Mouse (Mus musculus): ENCODE results near the gene Rbfox1.

Rbfox1 gene

GRCm38 (mm10) chr16:6448250-6448649, 563.1 kb downstream of the Rbfox1 start:
- no peak for DNase-seq (ENCODE audit: extremely low spot score, low read depth, low spot score)

- no peak for DNase-seq (ENCODE audit: extremely low spot score, low read depth, low spot score)
Measured at GRCm38 (mm10) chr16:6455349-6455748, 570.2 kb downstream of the Rbfox1 start.

- DNase-seq (ENCODE audit: extremely low spot score, low read depth, low spot score), result no peak
Measured at GRCm38 (mm10) chr16:6479094-6479590, 594.0 kb downstream of the Rbfox1 start.

GRCm38 (mm10) chr16:6479616-6480410, 594.7 kb downstream of the Rbfox1 start:
- DNase-seq (ENCODE audit: extremely low spot score, low read depth, low spot score), result no peak

- DNase-seq (ENCODE audit: extremely low spot score, low read depth, low spot score), result peak; percentile 53
Measured at GRCm38 (mm10) chr16:6480411-6480728, 595.2 kb downstream of the Rbfox1 start.

- DNase-seq (ENCODE audit: extremely low spot score, low read depth, low spot score), result no peak
Measured at GRCm38 (mm10) chr16:6483628-6484027, 598.5 kb downstream of the Rbfox1 start.

- no peak for DNase-seq (ENCODE audit: extremely low spot score, low read depth, low spot score)
Measured at GRCm38 (mm10) chr16:6485631-6486030, 600.5 kb downstream of the Rbfox1 start.

GRCm38 (mm10) chr16:6502219-6502618, 617.1 kb downstream of the Rbfox1 start:
- no peak for DNase-seq (ENCODE audit: extremely low spot score, low read depth, low spot score)

GRCm38 (mm10) chr16:6503573-6504331, 618.6 kb downstream of the Rbfox1 start:
- no peak for DNase-seq (ENCODE audit: extremely low spot score, low read depth, low spot score)

GRCm38 (mm10) chr16:6508924-6509323, 623.8 kb downstream of the Rbfox1 start:
- no peak for DNase-seq (ENCODE audit: extremely low spot score, low read depth, low spot score)

- DNase-seq (ENCODE audit: extremely low spot score, low read depth, low spot score), result no peak
Measured at GRCm38 (mm10) chr16:6519474-6519873, 634.3 kb downstream of the Rbfox1 start.

GRCm38 (mm10) chr16:6525507-6526170, 640.5 kb downstream of the Rbfox1 start:
- no peak for DNase-seq (ENCODE audit: extremely low spot score, low read depth, low spot score)

- DNase-seq (ENCODE audit: extremely low spot score, low read depth, low spot score), result no peak
Measured at GRCm38 (mm10) chr16:6531459-6531858, 646.3 kb downstream of the Rbfox1 start.

- no peak for DNase-seq (ENCODE audit: extremely low spot score, low read depth, low spot score)
Measured at GRCm38 (mm10) chr16:6532077-6532995, 647.2 kb downstream of the Rbfox1 start.

GRCm38 (mm10) chr16:6555776-6556175, 670.6 kb downstream of the Rbfox1 start:
- no peak for DNase-seq (ENCODE audit: extremely low spot score, low read depth, low spot score)

- DNase-seq (ENCODE audit: extremely low spot score, low read depth, low spot score), result no peak
Measured at GRCm38 (mm10) chr16:6557726-6558125, 672.6 kb downstream of the Rbfox1 start.

- no peak for DNase-seq (ENCODE audit: extremely low spot score, low read depth, low spot score)
Measured at GRCm38 (mm10) chr16:6584700-6585099, 699.5 kb downstream of the Rbfox1 start.

GRCm38 (mm10) chr16:6585204-6585603, 700.0 kb downstream of the Rbfox1 start:
- no peak for DNase-seq (ENCODE audit: extremely low spot score, low read depth, low spot score)

GRCm38 (mm10) chr16:6616526-6616925, 731.4 kb downstream of the Rbfox1 start:
- DNase-seq (ENCODE audit: extremely low spot score, low read depth, low spot score), result no peak

GRCm38 (mm10) chr16:6640330-6640729, 755.2 kb downstream of the Rbfox1 start:
- no peak for DNase-seq (ENCODE audit: extremely low spot score, low read depth, low spot score)

- DNase-seq (ENCODE audit: extremely low spot score, low read depth, low spot score), result no peak
Measured at GRCm38 (mm10) chr16:6646941-6647340, 761.8 kb downstream of the Rbfox1 start.
